Mouse (Mus musculus) gastrocnemius, adult 8-10 months (tissue): ENCODE data around the gene Plxna4. TPM values are rescaled to one million over a fixed set of nuclear protein-coding genes. Genes with fewer than 3 reads are reported as not detected.
A peak's percentile ranks its signal among the peaks of the same experiment; 100 is the strongest.

Source experiments
- DNase-seq, 2 experiments: peaks; one replicate each; pipeline ENCODE4 v3.0.0; 2022; ENCODE audit warnings: low spot score in 2 of 2
- total RNA-seq, 4 experiments: library from RNA; stranded (reverse); gene quantifications; 2 replicates each; pipeline ENCODE4 v1.2.4; 2022

Plxna4 gene
- 1 to 10 TPM; 1.6 to 2.9 (median 2.0) TPM for total RNA-seq

DNA sequence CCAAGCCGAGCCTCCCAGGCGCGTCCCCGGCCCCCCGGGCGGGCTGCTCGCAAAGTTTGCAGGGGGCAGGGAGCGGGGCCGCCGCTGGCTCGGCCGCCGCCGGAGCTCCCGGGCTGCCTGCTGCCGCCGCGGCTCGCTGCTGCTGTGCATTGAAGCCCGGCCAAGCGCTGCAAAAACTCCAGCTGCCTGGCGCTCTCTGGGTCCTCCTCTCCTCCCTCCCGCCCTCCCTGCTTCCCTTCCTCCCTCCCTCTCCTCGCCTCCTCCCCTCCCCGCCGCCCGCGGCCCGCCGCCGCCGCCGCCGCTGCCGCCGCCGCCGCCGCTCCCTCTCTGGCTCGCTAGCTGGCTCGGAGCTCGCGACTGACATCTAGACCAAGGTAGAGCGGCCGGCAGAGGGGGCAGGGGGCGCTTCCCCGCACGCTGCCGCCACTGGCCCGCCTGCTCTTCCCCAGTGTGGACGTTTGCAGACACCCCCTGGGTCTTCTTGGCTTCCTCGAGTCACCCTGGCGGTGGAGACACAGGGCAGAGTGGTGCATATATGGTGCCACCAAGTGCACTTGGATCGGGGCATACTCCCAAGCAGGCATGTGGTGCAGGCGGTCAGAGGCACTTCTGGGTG is at the start of gene Plxna4:
Plxna4 (minus strand) TSS at position 137 of the 616 bp plus-strand sequence.
- peak; percentile 24 to 50 for DNase-seq

DNA sequence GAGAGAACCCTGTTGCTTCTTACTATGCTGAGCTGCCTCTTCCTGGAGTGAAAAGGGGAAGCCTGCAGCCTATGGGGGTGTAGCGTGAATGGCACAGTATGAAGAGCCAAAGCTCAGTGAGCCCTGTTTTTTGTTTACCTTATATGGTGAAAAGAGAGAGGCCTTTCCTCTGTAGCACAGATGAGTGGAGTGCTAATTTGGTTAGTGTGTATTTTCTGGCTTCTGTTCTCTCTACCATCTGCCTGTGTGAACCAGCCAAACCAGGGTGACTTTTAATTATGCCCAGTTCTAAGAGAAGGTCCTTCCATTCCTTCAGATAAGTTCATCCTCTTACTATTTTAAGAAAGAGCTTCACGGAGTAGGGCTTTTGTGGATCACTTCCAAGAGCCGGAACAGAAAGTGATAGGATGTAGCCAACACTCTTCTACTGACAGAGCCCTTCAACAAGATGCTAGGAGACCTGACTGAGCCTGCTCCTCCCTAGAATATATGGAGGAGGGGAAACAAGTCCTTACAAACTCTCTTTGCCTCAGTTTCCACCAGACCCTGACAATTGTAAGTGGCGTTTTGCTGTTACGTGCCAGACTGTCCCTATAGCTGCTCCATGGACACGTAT is 49.7 kb upstream of the Plxna4 start:
- DNase-seq = no peak

- DNase-seq = no peak
Measured at GRCm38 (mm10) chr6:32610712-32611111, 22.7 kb upstream of the Plxna4 start.

GRCm38 (mm10) chr6:32606787-32607186 is 18.8 kb upstream of the Plxna4 start:
- DNase-seq = no peak

DNA sequence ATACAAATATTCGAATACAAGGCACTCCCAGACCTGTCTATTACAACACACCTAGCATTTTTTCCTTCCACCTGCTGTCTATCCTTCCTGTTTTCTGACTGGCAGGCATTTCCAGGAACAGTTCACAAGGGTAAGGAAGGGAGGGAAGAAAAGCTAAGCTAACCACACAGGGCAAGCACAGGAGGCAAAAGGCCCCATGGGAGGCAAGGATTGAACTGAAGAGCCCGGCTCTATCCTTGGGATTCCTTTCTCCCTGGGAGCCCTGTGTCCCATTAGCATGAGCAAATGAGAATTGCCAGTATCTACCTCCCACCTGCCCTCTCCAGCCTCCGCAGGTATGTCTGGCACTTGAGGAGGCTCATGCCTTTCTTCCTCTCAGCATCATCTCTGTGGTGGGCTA is 17.6 kb upstream of the Plxna4 start:
- DNase-seq = no peak

GRCm38 (mm10) chr6:32604901-32605300 is 16.9 kb upstream of the Plxna4 start:
- no peak for DNase-seq

DNA sequence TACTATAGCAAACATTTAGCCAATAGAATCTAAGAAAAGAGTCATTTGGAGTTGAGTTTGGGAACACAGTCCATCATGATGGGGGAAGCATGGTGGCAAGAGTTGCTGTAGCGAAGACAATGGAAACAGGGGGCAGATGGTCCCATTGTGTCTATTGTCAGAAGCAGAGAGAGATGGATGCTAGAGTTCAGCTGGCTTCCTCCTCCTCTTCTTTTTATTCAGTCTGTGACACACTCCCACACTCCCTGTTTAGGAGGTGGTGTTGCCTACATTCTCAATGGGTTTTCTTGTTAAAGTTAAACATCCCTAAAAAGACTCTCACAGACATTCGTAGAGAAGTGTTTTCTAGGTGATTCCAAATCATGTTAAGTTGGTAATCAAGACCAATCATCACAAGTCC is 14.1 kb upstream of the Plxna4 start:
- no peak for DNase-seq

DNA sequence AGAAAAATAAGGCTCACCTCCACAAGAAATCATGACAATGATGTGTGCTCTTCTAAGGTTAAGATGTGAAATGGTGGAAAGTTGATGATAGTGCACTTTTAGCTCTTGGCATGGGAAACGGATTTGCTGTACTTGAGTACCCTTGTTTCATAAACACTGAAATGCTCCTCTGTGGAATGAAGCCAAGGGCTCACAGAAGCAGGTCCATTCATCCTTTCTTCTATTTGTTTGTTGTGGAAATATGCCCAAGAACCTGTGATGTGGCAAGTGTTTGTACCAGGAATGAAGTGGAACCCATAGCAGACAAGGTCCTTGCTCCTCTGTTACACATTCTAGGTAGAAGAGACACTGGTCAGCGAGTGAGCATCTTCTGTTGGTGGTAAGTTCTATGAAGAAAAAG is 13.3 kb upstream of the Plxna4 start:
- DNase-seq = no peak

DNA sequence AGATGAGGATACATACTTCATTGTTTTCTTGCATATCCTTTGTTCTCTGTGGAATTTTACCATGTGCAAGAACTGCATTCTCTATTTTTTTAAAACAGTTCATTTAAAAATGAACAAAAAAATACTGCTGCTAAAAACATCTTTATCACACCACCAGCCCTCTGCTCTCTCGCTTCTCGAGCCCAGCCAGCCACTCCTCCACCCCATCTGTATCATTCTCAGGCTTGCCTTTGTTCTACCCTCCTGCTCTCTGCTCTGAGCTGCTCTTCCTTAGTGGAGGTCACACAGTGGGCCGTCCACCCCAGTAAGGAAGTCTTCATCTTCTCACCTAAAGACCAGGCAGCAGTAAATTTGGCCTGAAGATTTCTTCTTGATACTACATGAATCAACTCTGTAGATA is 7.6 kb upstream of the Plxna4 start:
- no peak for DNase-seq

GRCm38 (mm10) chr6:32590979-32591758 is 3.2 kb upstream of the Plxna4 start:
- peak; percentile 50 to 52 for DNase-seq

- no peak for DNase-seq
Measured at GRCm38 (mm10) chr6:32589632-32590031, 1.6 kb upstream of the Plxna4 start.

- no peak for DNase-seq
Measured at GRCm38 (mm10) chr6:32587136-32588009, 619 bp downstream of the Plxna4 start.

GRCm38 (mm10) chr6:32586821-32587135 is 1.2 kb downstream of the Plxna4 start:
- DNase-seq = no peak

GRCm38 (mm10) chr6:32586390-32586789 is 1.6 kb downstream of the Plxna4 start:
- no peak for DNase-seq

DNA sequence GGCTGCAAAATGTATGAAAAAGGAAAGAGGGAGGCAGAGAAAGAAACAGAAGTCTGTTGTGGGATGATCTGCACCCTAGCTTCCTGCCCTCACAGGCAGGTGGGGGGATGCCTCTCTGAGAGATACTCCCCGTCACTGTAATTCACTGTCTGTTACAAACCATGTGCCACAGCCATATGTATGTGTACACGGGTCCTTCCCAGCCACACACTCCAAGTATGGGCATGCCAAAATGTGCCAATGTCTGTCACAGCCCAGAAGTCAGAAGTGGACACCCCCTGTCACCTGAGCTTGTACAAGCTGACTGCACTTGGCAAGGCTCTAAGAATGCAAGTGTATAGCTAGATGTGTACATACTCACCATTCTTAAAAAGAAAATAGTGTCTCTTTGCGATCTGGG is 2.8 kb downstream of the Plxna4 start:
- no peak for DNase-seq

DNA sequence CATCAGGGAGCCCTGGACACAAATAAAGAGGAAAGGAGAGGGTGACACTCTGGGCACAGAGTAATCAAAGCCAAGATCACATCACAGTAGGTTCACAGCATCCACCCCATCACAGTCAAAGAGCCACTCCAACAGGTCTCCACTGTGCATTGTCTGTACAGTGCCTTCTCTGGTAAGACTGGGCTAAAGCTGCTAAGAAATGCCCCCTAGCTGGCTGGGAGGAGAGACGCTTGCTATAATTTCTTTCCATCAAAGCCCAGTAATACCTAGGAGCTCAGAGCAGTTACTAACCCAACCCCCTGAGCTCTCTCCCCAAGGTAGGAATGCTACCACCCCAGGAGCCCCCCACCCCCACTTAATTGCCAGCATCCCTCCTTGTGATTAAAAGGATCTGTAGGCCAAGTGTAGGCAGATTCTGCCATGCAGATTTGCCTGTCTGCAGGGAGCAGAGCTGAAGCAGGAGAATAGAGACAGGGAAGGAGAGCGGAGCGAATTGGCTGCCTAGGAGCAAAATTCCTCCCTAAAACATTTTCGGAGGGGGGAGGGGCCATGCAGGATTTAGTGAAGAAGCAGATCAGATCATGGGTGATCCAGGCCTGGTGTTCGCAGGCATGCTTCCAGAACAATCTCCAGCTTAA is 3.6 kb downstream of the Plxna4 start:
- DNase-seq = no peak

DNA sequence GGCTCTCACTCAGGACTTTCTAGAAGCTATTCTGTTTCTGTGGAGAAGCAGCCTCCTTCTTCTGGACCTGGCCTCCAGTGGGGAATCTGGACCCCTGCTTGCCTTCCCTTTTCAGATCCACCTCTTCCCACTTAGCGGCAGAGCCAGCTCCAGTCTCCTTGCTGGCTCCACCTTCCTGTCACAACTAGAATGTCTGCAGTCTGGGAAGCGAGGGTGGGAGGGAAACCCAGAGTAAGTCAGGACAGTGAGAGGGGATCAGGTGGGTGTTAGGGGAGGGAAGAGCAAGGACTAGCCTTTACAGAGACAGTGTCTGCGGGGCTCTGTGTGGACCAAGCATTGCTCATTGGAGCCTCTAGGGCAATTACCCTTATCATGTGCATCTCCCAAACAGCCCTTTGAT is 4.4 kb downstream of the Plxna4 start:
- no peak for DNase-seq

- DNase-seq = no peak
Measured at GRCm38 (mm10) chr6:32571485-32571884, 16.5 kb downstream of the Plxna4 start.

DNA sequence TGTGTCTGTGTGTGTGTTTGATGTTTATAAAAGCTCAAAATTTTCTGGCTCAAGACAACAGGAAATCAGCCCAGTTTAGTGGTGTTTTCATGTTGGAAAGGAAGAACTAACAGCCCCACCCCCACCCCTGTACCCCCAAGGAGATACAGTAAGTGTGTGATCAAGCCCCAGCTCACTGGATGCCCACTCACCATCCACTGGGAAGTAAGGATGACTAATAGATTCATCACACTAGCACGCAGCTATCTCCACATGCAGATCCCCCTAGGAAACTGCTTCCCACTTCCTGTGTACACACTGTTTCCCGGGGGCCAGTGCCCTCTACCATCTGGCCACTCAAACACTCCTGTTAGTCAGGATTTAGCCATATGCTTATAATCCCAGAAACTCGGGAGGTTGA is 17.5 kb downstream of the Plxna4 start:
- DNase-seq = no peak

- no peak for DNase-seq
Measured at GRCm38 (mm10) chr6:32569919-32570318, 18.1 kb downstream of the Plxna4 start.

GRCm38 (mm10) chr6:32546915-32547314 is 41.1 kb downstream of the Plxna4 start:
- DNase-seq = no peak
